Mouse (Mus musculus) MEL-GATA-1-ER (cell line): ENCODE measurements around the gene Scap.
A peak's percentile ranks its signal among the peaks of the same experiment; 100 is the strongest.

Experiments used
- DNase-seq: peaks from one replicate; pipeline ENCODE4 v3.0.0-alpha.2; 2012; ENCODE audit warnings: low read depth; ENCODE audit errors: extremely low read depth

Scap gene

GRCm38 (mm10) chr9:110381292-110381691 is 48.2 kb downstream of the Scap start:
- no peak for DNase-seq

GRCm38 (mm10) chr9:110384369-110384929 is 51.4 kb downstream of the Scap start:
- no peak for DNase-seq

GRCm38 (mm10) chr9:110388011-110388410 is 54.9 kb downstream of the Scap start:
- no peak for DNase-seq

- no peak for DNase-seq
Measured at GRCm38 (mm10) chr9:110390843-110391242, 57.8 kb downstream of the Scap start.

GRCm38 (mm10) chr9:110393295-110393694 is 60.2 kb downstream of the Scap start:
- no peak for DNase-seq

- no peak for DNase-seq
Measured at GRCm38 (mm10) chr9:110400650-110401049, 67.6 kb downstream of the Scap start.

GRCm38 (mm10) chr9:110402731-110403130 is 69.6 kb downstream of the Scap start:
- DNase-seq, result no peak

- peak; percentile 10 for DNase-seq
Measured at GRCm38 (mm10) chr9:110403240-110403639, 70.2 kb downstream of the Scap start.

GRCm38 (mm10) chr9:110407311-110408098 is 74.4 kb downstream of the Scap start:
- peak; percentile 8 for DNase-seq

- DNase-seq, result peak; percentile 87
Measured at GRCm38 (mm10) chr9:110408099-110408773, 75.1 kb downstream of the Scap start, which contains the start of gene Ptpn23. Gene Ptpn23 (minus strand): TSS chr9:110408213.

GRCm38 (mm10) chr9:110410908-110411887 is 78.1 kb downstream of the Scap start:
- DNase-seq, result peak; percentile 79

GRCm38 (mm10) chr9:110412926-110413325 is 79.8 kb downstream of the Scap start:
- no peak for DNase-seq

GRCm38 (mm10) chr9:110413785-110414184 is 80.7 kb downstream of the Scap start:
- no peak for DNase-seq

GRCm38 (mm10) chr9:110419511-110420112 is 86.5 kb downstream of the Scap start, which contains the start of gene Ngp:
Gene Ngp (plus strand): TSS chr9:110419747.
- DNase-seq, result no peak

GRCm38 (mm10) chr9:110431241-110431640 is 98.2 kb downstream of the Scap start:
- DNase-seq, result no peak

GRCm38 (mm10) chr9:110433045-110433444 is 100.0 kb downstream of the Scap start:
- no peak for DNase-seq
